Mouse (Mus musculus) olfactory bulb, adult 2 months (tissue): ENCODE data around the gene Slc39a7.

Source experiments
- CTCF ChIP-seq: fragments of 200-500 bp; IDR thresholded peaks from 2 replicates; pipeline ENCODE4 v1.5.1; 2012; ENCODE audit warnings: low read depth, mild to moderate bottlenecking, low read length, moderate library complexity; ENCODE audit not compliant: insufficient read depth
- POLR2A ChIP-seq: fragments of 200-500 bp; IDR thresholded peaks from 2 replicates; pipeline ENCODE4 v1.6.1; 2012; ENCODE audit warnings: mild to moderate bottlenecking, low read depth, low read length, moderate library complexity; ENCODE audit not compliant: insufficient read depth

- TF ChIP-seq POLR2A (peak; percentile 67), CTCF (no peak)
These were observed 3.7 kb downstream of the Slc39a7 start, which contains the start of gene H2-Ke6 for GRCm38 (mm10) chr17:34027656-34028223.
